Mouse (Mus musculus): Measurements from ENCODE around the gene Ino80e.

Ino80e gene

DNA sequence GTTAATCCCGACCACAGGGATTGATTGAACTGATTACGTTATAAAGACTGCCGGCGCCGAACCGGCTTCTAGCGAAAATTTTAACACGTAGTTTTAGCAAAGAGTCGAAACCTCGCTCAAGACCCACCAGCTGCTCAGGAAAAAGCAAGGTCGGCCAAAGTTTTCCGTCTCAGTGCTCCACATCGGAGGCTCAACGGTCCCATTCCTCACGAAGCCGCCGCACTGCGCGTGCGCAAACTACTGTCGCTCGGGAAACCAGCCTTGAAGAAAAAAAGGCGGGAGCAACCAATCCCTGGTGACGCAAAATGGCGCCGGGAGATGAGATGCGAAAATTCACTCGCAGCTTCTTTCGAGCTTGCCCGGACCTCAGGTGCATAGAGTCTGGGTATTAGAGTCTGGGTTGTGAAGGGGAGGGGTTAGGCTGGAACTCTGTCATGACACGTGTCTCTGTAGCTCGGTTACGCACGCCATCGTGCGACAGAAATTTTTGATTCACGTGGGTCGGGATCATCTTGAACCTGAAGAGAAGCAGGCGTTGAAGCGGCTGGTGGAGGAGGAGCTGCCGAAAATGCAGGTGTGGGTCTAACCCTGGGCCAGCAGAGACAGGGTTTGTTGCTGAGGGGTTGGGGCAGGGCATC lies at the start of gene Ino80e:
TSS of gene Ino80e (minus strand) at position 231 of the 638 bp plus-strand sequence.
- DNase-seq: peak; percentile 97

DNA sequence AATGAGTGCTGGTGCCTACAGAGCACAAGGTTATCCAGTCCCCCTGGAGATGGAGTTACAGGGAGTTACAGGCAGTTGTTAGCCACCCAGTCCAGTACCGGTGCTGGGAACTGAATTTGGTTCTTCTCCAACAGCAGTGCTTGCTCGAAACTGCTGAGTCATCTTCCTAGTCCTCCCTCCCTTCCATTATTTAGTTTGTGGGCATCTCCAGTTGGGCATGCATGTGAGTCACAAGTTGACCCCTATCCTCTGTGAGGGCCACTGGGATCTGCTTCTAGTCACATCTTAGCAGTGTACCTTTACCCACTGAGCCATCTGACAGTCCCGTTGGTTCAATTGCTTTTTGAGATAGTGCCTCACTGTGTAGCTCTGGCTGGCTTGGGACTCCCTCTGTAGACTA lies 43.4 kb upstream of the Ino80e start:
- DNase-seq: no peak

DNA sequence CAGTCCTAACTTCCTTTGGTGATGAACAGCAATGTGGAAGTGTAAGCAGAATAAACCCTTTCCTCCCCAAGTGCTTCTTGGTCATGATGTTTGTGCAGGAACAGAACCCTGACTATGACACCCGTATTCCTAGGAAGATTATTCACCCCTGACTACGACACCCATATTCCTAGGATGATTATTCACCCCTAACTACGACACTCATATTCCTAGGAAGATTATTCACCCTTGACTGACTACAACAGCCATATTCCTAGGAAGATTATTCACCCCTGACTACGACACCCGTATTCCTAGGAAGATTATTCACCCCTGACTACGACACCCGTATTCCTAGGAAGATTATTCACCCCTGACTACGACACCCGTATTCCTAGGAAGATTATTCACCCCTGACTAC lies 37.6 kb upstream of the Ino80e start:
- peak; percentile 52 for DNase-seq

DNA sequence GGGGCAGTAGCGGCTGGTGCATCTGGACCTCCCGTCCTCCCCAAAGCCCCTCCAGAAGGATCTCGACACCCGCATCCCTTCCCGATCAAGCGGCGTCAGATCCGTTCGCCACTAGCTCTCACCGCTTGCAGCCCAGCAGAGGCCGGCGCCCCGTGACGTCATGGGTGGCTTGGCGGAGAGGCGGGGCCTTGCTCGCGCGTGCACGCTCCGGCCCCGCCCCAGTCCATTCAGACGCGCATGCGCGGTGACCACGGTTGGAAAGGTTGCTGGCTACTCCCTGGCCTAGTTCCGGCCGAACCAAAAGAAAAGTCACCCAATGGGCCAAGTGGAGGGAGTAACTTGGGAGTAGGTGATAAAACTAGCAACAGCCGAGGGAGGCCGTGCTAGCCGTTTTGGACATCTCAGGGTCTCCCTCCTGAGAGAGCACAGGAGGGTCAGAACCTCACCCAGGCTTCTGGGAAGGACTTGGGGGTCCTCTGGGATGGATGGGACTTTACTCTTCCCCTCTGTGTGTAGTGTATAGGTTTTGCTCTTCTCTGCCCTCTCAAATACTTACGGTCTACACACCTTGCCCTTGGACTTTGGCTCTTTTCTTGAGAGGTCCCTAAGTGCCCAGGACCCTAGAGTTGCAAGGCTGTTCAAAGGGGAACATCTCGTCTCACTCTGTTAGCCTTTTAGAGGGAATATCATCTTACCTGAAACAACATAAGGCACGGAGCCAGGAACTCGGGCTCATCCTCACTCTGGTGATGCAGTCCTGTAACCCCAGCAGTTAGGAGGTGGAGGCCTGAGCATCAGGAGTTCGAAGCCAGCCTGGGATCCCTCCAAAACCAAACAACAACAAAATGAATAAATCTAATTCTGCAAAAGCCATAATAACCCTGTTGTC lies 36.2 kb upstream of the Ino80e start:
- DNase-seq: peak; percentile 95

DNA sequence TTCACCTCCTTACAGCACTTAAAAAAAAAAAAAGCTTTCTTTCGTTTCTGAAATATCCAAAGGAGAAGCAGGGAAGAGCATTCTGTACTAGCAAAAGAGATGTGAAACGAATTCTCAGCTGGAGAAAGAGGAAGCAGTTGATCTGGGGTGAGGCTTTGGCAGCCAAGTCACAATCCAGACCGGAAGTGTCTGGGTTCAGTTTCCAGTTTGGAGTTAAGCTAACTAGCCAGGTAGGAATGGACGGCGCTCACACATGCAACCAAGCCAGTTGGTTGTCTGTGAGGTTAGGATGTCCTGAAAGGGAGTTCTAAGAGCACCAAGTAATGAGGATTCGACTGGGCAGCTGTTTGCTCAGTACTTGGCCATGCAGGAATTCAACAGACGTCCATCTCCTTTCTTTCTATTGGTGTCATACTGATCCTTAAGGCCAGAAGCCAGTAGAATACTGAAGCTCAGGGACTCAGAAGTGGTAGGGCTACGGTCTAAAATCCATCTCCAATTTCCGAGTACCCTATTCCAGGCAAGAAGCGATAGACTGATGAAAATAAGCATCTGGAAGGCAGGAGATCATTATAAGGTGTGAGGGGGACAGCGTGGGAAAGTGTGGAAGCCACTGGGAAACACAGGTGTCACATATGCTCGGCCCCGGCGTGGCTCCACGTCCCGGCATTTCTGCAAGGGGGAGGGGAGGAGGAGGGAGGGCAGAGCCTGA lies 35.4 kb upstream of the Ino80e start:
- DNase-seq: no peak

DNA sequence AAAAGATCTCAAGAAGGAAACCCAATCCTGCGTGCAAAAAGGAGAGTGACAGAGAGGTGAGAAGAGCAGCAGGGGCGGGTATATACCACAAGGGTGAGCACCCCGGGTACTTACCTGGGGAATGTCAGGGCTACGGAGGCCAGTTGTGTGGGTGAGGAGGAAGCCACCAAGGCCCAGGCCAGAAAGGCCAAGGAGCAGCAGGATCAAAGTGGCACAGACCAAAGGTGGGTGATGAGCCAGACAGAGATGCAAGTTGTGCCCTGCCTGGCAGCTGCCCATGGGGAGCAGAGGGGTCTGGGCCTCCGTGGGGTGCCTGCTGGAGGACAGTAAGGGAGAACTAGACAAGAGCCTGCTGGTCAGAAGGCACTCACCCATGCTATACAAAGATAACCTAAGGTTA lies 34.7 kb upstream of the Ino80e start:
- DNase-seq: no peak

DNA sequence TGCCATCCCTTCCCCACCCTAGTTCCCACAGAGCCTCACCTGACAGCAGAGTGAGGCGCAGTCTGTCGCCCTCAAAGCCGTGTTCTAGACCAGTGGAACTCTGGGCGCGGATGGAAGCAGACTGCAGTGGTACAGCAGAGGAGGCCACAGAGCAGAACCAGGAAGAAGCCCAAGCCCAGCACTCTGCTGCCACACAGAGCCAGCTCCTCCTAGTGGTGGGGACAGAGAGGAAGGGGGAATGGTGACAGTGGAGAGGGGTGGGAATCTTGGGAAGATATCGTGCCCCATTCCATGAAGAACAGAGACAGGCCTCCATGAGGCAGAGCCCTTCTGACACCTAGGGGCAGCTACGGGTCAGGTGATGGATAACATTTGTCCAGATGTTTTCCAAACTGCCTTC lies 26.7 kb upstream of the Ino80e start:
- DNase-seq: peak; percentile 15

DNA sequence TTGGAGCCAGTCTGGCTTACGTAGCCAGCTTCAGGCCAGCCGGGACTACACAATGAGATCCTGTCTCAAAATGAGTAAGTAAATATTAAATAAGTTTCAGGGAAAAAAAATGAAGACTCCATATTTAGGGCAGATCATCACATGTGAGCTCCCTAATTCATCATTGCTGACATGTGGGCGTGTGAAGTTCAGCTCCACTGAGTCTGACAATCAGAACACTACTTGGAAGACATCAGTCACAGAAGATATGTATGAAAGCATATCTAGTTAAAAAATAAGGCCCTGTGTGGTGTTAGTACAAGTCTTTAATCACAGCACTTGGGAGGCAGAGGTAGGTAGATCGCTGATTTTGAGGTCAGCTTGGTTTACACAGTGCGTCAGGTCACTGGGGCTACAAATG lies 25.1 kb upstream of the Ino80e start:
- no peak for DNase-seq

DNA sequence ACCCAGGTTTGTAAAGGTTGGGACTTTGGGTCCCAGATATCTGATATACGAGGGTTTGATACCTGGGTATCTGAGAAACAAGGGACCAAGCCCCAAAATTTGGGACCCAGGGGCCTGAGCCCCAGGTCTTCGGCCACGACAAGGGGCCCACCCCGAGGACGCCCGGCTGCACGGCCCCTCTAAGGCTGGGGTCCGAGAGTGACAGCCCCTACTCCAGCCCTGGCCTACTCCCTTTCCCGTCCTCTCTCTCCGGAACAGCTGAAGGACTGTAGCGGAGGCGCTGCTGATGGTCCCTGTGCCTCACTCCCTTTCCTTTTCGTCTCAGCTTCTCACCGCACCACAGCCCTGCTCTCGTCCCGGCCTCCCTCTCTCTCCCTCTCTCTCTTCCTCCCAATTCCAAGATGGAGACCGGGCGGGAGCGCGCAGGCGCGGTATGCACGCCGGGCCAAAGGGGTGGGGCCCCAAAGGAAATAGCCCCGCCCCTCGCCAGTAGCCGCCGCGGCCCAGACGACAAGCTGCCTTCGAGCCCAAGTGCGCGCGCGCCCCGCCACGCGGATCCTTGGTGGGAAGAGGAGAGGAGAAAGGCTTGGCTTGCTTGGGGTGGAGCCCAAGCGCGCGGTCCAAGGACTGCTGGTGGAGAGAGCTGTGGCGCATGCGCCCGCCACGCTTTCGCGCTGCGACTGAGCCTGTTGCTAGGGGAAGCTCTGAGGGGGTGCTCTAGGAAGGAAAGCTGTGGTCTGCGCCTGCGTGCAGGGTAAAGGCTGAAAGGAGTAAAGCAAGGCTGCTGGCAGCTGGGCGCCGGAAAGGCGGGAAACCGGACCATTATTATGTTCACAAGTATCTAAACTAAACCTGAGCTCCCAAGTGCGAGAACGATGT lies 22.3 kb upstream of the Ino80e start, which contains the start of gene Taok2:
TSS of gene Taok2 (minus strand) at position 418 of the 879 bp plus-strand sequence.
- peak; percentile 99 for DNase-seq

DNA sequence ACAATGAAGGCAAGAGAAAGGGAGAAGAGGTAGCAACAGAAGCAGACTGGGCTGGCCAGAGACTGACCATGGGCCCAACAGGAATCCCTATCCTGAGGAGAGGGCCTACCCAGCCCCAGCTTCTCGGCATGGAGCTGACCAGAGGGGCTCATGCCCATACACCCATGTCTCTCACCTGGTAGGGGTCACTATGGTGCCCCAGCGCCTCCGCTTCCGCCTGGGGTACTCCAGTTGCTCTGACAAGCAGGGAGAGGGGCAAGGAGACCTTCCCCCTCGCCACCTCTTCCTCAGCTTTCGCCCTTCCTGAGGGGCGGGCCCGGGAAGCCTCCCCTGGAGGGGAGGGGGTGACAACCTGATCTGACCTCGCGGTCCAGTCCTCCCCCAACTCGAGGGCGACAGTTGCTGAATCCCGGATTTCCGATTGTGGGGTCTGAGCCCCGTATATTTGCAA lies 21.6 kb upstream of the Ino80e start:
- DNase-seq: peak; percentile 24

DNA sequence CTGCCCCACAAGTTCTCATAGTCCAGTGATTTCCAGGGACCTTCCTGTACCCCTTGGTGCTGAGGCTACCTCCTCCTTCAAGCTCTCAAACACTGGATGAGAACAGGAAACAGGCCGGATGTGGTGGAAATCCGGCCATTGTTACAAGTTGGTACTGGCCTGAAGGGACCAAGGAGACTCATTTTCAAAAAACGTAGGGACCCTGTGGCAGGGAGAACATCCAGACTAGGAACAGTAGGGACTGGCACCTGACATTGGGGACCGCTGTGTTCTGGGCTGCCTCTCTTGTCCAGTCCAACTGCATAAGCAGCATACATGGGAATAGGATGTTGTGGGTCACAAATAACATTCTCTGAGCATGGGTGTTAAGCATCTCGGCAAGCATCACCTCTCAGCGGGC lies 18.9 kb upstream of the Ino80e start:
- no peak for DNase-seq

DNA sequence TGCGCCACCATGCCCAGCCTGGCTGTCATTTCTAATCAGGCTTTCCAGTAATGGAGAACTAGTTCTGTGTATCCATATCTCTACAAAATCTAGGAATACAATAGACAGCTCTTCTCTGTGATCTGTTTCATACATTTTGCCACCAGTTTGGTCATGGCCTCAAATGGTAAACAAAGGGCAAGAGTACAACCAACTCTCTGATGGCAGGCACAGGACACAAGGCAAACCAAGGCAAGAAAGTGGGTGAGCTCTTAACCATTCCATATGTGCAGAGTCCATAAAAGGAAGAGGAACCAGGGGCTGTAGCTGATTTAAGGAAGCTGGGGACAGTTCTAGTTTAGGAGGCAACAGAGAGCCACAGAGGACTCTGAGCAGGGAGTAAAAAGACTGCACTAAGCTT lies 15.1 kb upstream of the Ino80e start:
- no peak for DNase-seq

DNA sequence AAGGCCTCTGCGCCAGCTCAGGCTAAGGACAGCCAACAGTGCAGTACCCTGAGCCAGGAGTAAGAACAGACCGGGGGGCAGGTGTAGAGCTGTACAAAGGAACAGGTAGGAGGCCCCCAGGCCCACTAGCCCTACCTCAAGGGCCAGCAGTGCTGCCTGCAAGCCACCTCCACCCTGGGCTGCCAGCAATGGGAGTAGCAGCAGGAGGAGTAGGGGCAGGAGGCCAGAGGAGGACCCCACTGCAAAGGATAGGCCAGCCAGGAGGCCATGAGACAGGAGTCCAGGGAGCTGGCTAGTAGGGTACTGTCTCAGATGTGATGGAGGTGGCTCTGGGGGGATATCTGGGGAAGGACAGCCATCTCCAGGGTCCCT lies 8.3 kb upstream of the Ino80e start:
- no peak for DNase-seq

DNA sequence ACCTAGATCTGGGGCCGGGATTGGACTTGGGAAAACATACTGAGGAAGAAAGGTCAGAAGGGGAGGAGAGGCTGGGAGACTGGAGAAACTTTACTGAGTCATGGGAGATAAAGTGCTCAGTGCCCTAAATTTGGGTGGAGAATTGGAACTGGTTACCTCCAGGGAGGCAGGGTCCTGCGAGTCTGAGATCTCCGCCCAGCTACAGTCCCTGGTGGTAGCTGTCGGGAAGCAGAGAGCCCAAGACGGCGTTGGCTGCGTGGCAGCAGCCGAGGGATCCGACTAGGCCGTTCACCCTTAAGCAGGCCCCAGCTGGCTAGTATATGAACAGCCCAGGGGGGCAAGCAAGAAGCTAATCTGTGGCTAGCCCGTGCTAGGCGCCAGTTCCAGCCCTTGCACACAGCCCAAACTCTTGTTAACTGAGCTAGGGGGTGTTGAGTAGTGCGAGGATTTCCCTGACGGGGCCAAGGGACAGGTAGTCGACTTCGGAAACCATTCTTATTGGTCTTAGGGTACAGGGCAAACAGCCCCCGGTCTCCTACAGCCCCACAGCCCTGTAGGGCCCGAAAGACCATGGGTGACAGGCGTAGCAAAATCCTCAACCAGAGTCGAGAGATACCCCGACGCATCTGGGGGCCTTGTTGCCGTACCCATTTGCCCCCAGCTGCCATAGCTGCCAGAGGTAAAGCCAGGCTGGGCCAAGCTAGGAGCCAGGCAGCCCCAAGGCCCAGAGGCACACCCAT lies 7.8 kb upstream of the Ino80e start:
- DNase-seq: no peak

DNA sequence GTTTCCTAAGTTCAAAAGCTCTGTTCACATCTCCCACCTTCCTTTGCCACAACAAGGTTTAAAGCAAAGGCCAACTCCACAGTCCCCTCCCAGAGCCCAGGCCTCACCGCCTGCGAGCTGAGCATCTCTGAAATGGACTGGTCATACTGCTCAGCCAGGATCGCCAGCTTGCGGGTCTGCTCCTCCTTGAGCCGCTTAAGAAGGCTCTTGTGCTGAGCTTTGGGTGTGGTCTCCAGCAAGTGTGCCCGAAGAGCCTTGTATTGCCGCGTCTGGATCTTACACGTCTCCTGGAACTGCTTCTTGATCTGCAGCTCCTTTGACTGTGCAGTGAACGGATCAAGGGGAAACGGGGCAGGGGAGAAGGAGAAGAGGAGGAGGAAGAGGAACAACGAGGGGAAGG lies 5.8 kb upstream of the Ino80e start:
- no peak for DNase-seq

DNA sequence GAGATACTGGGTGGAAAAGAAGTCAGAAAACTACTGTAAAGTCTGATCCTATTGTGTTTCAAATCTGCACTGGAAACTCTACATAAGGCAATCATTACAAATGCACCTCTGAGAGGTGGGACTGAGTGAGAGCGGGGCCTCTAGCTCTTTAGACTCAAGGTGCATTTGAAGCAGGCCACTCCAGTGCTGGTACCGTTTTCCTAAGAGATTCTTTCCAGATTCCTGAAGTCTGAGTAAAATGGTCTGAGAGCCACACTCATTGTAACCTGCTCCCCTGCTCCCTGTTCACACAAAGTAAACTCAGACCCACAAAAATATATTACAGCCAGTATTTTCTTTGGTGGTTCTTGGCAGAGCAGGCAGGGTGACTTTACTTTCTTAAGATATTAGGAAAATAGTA lies 5.4 kb upstream of the Ino80e start:
- DNase-seq: no peak

DNA sequence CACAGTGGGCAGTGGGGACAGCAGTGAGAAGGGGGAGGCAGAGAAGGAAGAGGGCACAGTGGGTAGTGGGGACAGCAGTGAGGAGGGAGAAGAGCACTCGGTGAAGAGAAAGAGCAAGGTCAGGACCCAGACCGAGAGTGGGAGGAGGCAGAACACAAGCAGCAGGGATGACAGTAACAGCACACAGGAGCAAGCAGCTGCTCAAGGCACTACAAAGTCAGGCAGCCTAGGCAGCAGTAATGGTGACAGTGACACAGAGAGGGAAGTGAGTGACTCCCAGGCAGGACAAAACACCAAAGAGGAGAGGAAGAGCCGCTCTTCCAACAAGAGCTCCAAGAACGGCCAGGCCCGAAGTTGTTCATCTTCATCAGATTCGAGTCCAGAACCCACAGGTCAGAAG lies 1.6 kb upstream of the Ino80e start:
- DNase-seq: no peak

DNA sequence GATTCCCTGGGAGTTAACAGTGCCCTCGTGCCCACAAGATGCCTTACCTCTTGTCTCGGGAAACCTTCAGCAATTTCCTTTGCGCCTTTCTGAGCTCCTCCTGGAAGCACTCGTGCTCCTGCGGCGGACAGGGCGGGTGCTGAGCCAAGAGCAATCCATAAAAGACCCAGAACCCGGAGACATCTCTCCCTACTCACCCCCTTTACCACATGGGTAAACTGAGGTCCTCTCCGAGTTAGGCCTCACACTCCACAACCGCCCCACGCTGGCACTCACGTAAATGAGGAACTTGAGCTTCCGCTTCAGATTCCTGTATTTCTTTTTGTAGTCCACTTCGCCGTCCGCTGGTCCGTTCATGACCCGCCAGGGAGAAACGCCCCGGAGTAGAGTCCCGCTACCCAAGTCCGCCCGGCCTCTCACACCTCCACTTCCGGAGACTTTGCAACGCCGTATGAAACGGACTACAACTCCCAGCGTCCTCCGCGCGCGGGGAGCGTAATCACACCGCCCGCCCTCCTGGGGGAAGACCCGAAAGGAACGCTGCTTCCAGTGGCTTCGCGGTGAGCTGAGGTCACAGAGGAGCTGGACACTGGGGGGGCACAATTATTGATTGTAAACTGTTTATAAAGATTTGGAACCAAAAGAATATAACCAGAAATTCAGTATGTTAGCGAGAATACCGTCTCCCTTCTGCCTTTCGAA lies 597 bp downstream of the Ino80e start, which contains the start of gene Hirip3:
TSS of gene Hirip3 (plus strand) at position 544 of the 702 bp plus-strand sequence.
- DNase-seq: peak; percentile 96

DNA sequence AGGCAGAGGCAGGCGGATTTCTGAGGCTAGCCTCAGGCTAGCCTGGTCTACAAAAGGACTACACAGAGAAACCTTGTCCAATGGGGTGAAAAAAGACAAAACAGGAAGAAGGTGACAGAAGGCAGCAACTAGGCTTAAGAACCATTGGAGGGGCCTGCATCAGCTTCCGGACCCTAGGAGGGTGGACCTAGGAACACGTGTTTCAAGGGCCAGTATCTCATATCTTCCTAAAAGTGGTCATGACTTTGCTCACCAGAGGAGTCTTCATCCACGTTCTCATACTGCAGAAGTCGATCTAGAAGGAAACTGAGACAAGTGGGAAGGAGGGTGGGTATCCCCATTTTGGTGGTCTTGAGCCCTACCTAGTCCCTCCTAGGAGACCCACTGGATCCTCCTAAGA lies 1.2 kb downstream of the Ino80e start:
- no peak for DNase-seq

DNA sequence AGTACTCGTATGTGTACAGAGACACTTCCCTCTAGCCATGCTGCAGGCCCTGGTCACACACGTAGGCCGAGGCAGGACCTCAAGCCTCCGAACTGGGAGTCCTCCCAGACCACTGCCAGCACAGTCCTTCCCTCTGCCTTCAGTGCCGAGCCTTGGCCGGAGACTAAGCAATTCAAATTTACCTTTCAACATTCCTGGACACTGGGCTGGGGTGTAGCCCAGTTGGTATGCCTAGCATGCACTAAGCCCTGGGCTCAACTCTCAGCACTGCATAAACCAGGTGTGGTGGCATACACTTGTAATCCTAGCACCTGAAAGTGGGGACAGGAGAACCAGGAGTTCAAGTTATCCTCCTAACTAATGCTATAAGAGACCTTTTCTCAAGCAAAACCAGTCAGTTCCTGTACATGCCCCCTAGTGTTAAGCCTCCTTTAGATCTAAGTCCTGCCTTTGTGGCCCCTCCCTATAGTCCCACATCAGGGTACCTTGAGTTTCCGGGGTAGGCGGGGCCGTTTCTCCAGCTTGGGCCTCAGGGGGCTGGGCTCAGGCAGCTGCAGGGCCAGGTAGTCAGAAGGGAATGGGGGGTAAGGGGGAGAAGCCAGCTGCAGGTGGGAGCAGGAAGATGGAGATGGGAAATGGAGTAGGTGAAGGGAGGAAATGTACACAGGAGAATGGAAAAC lies 5.3 kb downstream of the Ino80e start:
- no peak for DNase-seq

DNA sequence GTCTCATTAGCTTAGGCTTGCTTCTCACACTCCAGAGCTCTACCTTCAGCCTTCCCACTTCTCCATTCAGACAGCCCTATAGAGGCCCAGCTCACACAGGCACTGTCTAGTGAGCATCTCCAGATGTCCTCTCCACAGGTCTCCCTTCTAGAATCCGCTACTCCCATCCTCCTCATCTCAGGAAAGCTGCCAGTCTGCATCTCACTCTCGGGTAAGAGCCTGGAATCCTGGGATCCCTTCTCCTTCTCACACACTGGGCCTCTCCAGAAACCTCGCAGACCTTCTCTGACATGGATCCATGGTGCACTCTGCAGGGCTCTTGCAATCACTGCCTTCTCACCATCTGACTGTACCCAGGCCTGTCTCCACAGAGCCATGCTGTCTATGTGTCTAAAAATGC lies 6.5 kb downstream of the Ino80e start:
- DNase-seq: no peak
